Mouse (Mus musculus) embryonic facial prominence, embryonic 12.5 days (tissue): ENCODE results near the gene Acsbg2. TPM values are rescaled to one million over a fixed set of nuclear protein-coding genes. Genes with fewer than 3 reads are reported as not detected.

ENCODE experiments used
- ATAC-seq: fragments of 200-750 bp; cut with Nextera tagmentation; 2 replicates; pipeline ENCODE4 v1.8.0; 2017; ENCODE audit not compliant: insufficient number of reproducible peaks, insufficient read depth, low FRiP score, low TSS enrichment
- H3K27ac ChIP-seq: fragments of 300-500 bp; sonication (generic); 2 replicates; pipeline ENCODE4 v1.5.1; 2016; ENCODE audit warnings: mild to moderate bottlenecking
- H3K27me3 ChIP-seq: fragments of 300-500 bp; sonication (generic); 2 replicates; pipeline ENCODE4 v1.6.1; 2016; ENCODE audit warnings: mild to moderate bottlenecking, moderate library complexity
- H3K36me3 ChIP-seq: fragments of 300-500 bp; sonication (generic); 2 replicates; pipeline ENCODE4 v1.6.1; 2016; ENCODE audit warnings: mild to moderate bottlenecking
- H3K4me1 ChIP-seq: fragments of 300-500 bp; sonication (generic); 2 replicates; pipeline ENCODE4 v1.6.1; 2016
- H3K4me2 ChIP-seq: fragments of 300-500 bp; sonication (generic); replicated peaks from 2 replicates; pipeline ENCODE4 v1.6.1; 2016; ENCODE audit warnings: mild to moderate bottlenecking, moderate library complexity
- H3K4me3 ChIP-seq: fragments of 300-500 bp; sonication (generic); 2 replicates; pipeline ENCODE4 v1.5.1; 2016; ENCODE audit warnings: mild to moderate bottlenecking
- H3K9ac ChIP-seq: fragments of 300-500 bp; sonication (generic); 2 replicates; pipeline ENCODE4 v1.6.1; 2016; ENCODE audit warnings: mild to moderate bottlenecking, moderate library complexity
- H3K9me3 ChIP-seq: fragments of 300-500 bp; sonication (generic); 2 replicates; pipeline ENCODE4 v1.6.1; 2016; ENCODE audit warnings: mild to moderate bottlenecking, moderate library complexity
- WGBS: fragments of 180-500 bp; shearing (Covaris S2); methylation state at CpG from one replicate; pipeline ENCODE4 v1.1.7; 2016; 5-methylcytosine and 5-hydroxymethylcytosine counted together
- polyA plus RNA-seq: library from polyadenylated mRNA; unstranded; fragments of >200 nt; fragmentation: Nextera tagmentation; extraction: Ambion mirVana; gene quantifications from 2 replicates; pipeline ENCODE4 v1.2.1, GENCODE M21; 2016

The Acsbg2 gene
- polyA plus RNA-seq, 1 experiment from 2014 or later: not detected

DNA sequence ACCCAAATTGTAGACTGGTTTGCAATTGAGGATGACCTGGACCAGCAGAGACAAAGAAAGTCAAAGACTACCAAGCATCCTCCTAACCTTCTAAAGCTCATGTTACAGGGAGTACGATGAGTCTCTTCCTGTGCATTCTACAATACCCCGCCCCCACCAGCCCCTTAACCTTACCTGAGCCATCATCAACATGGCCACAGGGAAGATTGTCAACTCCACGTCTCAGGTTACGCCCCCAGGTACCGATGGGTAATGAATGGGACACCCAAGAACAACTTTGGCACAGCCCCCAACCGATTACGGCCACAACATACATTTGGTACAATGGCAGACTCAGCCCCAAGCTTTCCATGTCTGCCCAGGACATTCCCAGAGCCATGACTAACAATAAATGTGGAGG lies 33.7 kb downstream of the Acsbg2 start:
- Histone ChIP-seq H3K36me3 (no peaks in the 10 kb centered on the region), H3K4me3 (no peak overlapping the region), H3K27me3 (no peaks in the 10 kb centered on the region), H3K4me1 (no peaks in the 10 kb centered on the region), H3K9me3 (no peaks in the 10 kb centered on the region), H3K4me2 (no peak overlapping the region), H3K27ac (no peak overlapping the region), H3K9ac (no peak overlapping the region)
- WGBS: 81% methylated on average over 7 of the region's 7 CpGs
- ATAC-seq: no peak

DNA sequence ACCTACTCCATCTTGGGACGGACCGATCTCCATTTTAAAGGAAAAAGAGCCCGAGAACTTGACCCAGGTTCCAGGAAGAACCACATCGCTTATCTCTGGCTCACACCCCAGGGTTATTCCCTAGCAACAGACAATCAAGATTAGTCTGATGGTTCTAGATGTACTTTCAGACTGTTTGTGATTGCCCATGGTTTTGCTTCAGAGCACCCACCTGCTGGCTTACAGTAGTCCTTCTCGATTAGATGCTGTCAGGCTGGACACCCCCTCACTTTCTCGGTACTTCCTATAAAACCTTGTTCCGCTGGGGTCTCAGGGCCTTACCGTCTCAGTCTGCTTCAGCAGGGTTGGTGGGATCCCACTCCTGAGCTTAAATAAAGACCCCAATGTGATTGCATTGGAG lies 37.9 kb downstream of the Acsbg2 start:
- 85% methylated on average over 8 of the region's 8 CpGs for WGBS
- H3K4me1 ChIP-seq: no peaks in the 10 kb centered on the region
- ATAC-seq: no peak
- peaks cover 7% of the 10 kb centered on the region; the same call in 1 of the 2 replicates for H3K27me3 ChIP-seq
- no peak overlapping the region for H3K4me2 ChIP-seq
- no peak overlapping the region for H3K27ac ChIP-seq
- H3K9me3 ChIP-seq: no peaks in the 10 kb centered on the region
- no peak overlapping the region for H3K9ac ChIP-seq
- no peaks in the 10 kb centered on the region for H3K36me3 ChIP-seq
- no peak overlapping the region for H3K4me3 ChIP-seq

DNA sequence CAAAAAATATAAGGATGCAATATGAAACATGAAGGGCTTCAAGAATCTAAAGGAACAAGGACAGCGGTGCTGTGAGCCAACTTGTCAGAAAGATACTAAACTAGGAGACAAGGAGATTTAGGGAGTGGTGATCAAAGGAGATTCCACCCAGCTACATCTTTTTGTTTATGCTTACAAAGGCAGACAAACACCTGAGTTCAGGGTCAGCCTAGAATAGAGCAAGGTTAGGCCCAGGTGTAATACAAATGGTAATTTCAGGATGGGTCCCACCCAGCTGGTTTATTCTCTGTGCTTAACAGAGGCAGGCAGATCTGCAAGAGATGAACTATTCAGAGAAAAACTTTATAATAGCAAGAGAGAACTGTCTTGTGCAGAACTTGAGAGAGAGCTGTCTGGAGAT lies 40.9 kb downstream of the Acsbg2 start:
- no peak overlapping the region for H3K27ac ChIP-seq
- peaks cover 19% of the 10 kb centered on the region for H3K27me3 ChIP-seq
- no peak overlapping the region for H3K4me2 ChIP-seq
- H3K9me3 ChIP-seq: no peaks in the 10 kb centered on the region
- ATAC-seq: no peak
- no peak overlapping the region for H3K4me3 ChIP-seq
- no peak overlapping the region for H3K9ac ChIP-seq
- WGBS: 94% methylated on average over 1 of the region's 1 CpGs
- peaks cover 6% of the 10 kb centered on the region for H3K4me1 ChIP-seq
- H3K36me3 ChIP-seq: no peaks in the 10 kb centered on the region

DNA sequence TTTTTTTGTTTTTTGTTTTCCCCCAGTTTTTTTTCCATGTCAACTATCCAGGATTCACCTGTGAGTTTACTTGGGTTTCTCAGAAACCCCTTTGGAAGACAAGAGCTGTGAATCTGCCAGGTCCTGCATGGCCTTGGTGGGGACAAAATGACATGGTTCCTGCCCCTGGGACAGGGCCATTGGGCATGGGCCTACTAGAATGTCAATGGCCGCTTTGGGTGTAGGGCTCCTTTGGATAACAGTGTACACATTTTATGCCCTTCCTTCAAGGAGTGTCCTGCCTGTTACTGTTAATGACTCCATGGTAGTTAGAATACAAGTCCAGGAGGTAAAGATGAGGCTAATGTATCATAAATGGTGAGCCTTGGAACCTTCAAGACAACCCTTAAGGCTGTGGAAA lies 41.3 kb downstream of the Acsbg2 start:
- Histone ChIP-seq H3K9me3 (no peaks in the 10 kb centered on the region), H3K4me3 (no peak overlapping the region), H3K36me3 (no peaks in the 10 kb centered on the region), H3K9ac (no peak overlapping the region), H3K4me2 (no peak overlapping the region), H3K4me1 (peaks cover 6% of the 10 kb centered on the region), H3K27ac (no peak overlapping the region), H3K27me3 (peaks cover 22% of the 10 kb centered on the region)
- no peak for ATAC-seq
- WGBS: 81% methylated on average over 1 of the region's 1 CpGs

DNA sequence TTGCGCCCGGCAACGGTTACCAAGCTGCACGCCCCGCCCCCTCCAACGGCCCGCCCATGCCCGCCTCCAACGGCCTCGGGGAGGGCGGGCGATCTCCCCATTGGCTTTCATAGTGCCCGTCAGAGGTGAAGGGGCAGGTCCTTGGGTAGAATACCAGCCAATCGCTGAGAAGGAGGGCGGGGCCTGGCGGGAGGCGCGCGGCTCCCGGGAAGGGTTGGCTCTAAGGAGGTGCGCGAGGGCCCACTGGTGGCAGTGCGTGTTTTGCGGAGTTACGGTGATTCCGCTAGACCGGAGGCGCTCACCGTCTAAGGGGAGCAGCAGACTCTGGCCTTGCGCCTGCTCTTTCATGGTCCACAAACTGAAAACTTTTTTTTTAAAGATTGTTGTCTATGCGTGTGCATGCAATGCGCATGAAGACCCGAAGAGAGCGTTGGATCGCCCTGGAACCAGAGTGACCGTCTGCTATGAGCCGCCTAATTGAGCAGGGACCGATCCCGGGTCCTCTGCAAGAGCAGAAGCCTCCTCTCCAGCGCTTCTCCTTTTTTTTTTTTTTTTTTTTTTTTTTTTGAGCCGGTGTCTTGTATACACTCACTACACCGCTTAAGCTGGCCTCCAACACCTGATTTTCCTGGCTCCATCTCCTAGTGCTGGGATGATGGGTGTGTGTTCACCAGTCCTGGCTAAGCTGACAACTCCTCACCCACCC lies 43.0 kb downstream of the Acsbg2 start:
- H3K27me3 ChIP-seq: peaks cover 29% of the 10 kb centered on the region
- ATAC-seq: peak; percentile 97
- peak overlapping the region; percentile 44; the same call in 1 of the 2 replicates for H3K9ac ChIP-seq
- WGBS: under 1% methylated on average over 40 of the region's 42 CpGs
- H3K36me3 ChIP-seq: no peaks in the 10 kb centered on the region
- H3K27ac ChIP-seq: peak overlapping the region; percentile 50
- H3K9me3 ChIP-seq: no peaks in the 10 kb centered on the region
- H3K4me3 ChIP-seq: peak overlapping the region; percentile 66
- H3K4me2 ChIP-seq: peak overlapping the region; percentile 82
- peaks cover 6% of the 10 kb centered on the region for H3K4me1 ChIP-seq

DNA sequence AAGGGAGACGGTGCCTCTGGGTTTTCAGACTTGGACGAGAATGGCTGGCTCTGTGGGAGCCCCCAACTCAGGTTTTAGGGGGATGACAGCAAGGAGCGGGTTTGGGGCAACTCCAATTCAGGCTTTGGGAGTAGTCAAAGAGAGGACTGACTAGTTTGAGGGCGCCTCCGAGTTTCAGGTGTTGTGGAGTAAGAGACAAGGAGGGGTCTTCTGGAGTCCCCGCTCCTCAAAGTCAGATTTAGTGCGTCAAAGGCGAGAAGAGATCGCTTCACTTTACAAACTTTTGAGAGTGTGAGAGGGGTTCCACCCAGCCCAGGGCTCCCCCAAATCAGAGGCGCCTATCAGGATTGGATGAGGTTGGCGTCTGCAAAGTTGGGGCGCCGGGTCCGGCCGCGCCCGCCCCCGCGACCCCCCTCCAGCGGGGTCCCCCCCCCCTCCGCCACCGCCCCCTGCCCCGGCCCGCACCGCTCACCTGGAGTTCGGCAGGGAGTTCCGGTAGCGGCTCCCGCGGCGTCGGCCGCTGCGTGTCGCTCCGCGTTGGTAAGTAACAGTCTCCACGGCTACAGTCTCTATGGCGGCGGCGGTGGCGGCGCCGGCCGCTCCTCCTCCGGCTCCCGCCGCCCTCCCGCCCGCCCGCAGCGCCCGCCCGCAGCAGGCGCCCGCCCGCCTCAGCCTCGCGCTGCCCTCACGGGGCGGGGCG lies 43.7 kb downstream of the Acsbg2 start, which contains the start of gene Rfx2:
TSS of gene Rfx2 (minus strand) at position 603 of the 700 bp plus-strand sequence.
- H3K27ac ChIP-seq: peak within 1 kb of the TSS; percentile 50
- H3K9me3 ChIP-seq: no peaks in the 10 kb centered on the region
- H3K4me1 ChIP-seq: peaks cover 6% of the 10 kb centered on the region
- peak; percentile 77; the same call in 1 of the 2 replicates for ATAC-seq
- no peaks in the 10 kb centered on the region for H3K36me3 ChIP-seq
- H3K4me2 ChIP-seq: peak within 1 kb of the TSS; percentile 82
- H3K9ac ChIP-seq: peak within 1 kb of the TSS; percentile 55
- H3K27me3 ChIP-seq: peaks cover 29% of the 10 kb centered on the region
- peak within 1 kb of the TSS; percentile 66 for H3K4me3 ChIP-seq
- WGBS: under 1% methylated on average over 48 of the region's 62 CpGs

DNA sequence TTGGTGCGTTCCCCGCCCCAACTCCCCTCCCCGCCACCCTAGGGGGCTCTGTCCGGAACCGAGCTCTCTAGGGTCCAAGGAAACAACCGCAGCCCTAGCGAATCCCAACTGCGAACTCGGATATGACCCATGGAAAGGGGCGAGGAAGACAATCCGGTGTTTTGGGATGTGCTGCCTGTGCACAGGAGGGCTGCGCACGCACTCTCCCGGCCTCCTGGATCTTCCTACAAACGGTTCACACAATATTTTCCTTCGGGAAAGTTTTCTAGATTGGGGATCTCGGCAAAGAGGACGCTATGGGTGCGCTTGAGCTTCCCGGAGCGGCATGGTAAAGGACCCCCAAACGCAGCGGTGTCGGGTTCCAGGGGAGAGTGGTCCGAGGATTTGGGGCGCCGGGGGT lies 44.5 kb downstream of the Acsbg2 start:
- Histone ChIP-seq H3K9ac (peak overlapping the region; percentile 55), H3K4me1 (peaks cover 6% of the 10 kb centered on the region), H3K9me3 (no peaks in the 10 kb centered on the region), H3K36me3 (no peaks in the 10 kb centered on the region), H3K27me3 (peaks cover 29% of the 10 kb centered on the region), H3K27ac (no peak overlapping the region), H3K4me2 (peak overlapping the region; percentile 82), H3K4me3 (peak overlapping the region; percentile 66)
- no peak for ATAC-seq
- 1% methylated on average over 27 of the region's 27 CpGs for WGBS

DNA sequence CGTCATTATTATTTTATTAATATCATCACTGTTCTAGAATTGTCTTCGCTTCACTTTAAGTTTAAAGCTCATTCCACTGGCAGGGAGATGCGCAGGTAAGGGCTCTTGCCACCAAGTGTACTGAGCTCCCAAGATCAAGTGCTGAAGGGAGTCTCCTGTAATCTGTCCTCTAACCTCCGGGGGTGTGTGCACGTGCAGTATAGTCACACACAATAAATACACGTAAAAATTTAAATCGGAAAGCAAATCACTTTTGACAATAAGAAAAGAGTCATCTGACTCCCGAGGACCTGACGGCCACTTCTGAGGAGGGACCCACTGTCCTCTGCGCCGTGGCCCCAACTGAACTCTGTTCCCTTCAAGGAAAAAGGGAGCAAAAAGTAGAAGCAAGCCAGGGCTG lies 45.1 kb downstream of the Acsbg2 start:
- Histone ChIP-seq H3K4me2 (peak overlapping the region; percentile 82), H3K36me3 (no peaks in the 10 kb centered on the region), H3K4me3 (peak overlapping the region; percentile 66), H3K9me3 (no peaks in the 10 kb centered on the region), H3K27me3 (peaks cover 29% of the 10 kb centered on the region), H3K27ac (no peak overlapping the region), H3K4me1 (peaks cover 6% of the 10 kb centered on the region), H3K9ac (peak overlapping the region; percentile 55; the same call in 1 of the 2 replicates)
- 24% methylated on average over 11 of the region's 11 CpGs for WGBS
- no peak for ATAC-seq

DNA sequence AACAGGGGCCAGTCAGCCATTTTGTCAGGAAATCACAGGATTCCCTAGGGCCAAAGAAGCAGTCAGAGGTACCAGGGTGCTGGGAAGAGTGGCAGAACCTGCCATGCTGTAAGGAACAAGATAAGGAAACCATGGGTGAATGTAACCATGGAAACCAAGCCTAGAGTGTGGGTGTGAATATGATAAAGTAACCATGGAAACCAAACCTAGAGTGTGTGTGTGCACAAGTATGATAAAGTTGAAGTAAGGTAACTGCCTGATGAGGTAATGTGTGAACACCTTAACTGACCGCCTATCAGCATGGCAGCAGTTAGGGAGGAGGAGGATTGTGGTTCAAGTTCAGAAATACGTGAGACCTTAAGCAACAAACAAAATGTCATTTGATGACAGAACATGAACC lies 47.5 kb downstream of the Acsbg2 start:
- Histone ChIP-seq H3K4me3 (no peak overlapping the region), H3K27me3 (peaks cover 23% of the 10 kb centered on the region), H3K9me3 (no peaks in the 10 kb centered on the region), H3K4me2 (no peak overlapping the region), H3K4me1 (peaks cover 6% of the 10 kb centered on the region), H3K9ac (no peak overlapping the region), H3K27ac (no peak overlapping the region), H3K36me3 (no peaks in the 10 kb centered on the region)
- ATAC-seq: no peak
- WGBS: 95% methylated on average over 2 of the region's 2 CpGs

DNA sequence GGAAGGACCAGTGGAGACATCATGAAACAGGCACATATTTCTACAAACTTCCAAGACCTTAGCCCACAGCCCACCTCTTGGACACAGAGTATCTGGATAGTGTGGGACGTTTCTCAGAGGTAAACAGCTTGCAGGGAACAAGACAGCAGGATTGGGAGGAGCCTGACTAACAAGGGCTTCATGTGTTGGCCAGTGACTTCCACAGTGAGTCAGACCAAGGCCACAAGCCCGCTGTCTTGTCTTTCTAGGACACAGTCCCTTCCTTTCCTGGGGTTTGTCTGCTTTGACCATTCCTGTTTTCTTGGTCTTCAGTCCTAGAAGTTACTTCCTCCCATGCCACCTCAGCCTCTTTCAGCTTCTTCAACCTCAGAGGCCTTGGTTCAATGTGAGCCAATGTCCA lies 50.9 kb downstream of the Acsbg2 start:
- Histone ChIP-seq H3K27ac (no peak overlapping the region), H3K36me3 (no peaks in the 10 kb centered on the region), H3K4me2 (no peak overlapping the region), H3K4me3 (no peak overlapping the region), H3K9ac (no peak overlapping the region), H3K4me1 (no peaks in the 10 kb centered on the region), H3K9me3 (no peaks in the 10 kb centered on the region), H3K27me3 (peaks cover 10% of the 10 kb centered on the region)
- WGBS: 68% methylated on average over 2 of the region's 2 CpGs
- no peak for ATAC-seq

DNA sequence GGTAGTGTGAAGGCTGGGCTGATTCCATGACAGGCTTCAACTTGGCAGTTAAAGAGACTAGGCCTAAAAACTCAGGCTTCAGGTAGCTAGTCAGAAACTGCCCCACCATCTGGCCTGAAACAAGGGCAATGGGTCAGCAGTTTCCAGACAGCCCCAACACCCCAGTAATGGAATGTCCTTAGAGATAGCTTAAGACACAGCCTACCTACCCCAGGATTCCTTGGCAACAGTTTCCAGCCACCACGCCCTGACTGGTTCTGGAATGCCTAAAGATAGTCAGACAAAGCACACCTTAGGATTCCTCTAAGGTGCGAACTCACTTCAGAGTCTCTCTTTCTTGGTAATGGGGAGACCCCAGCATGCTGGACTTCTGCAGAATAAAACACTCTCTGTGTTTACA lies 51.9 kb downstream of the Acsbg2 start:
- WGBS: 79% methylated on average over 2 of the region's 2 CpGs
- Histone ChIP-seq H3K9ac (no peak overlapping the region), H3K36me3 (no peaks in the 10 kb centered on the region), H3K4me3 (no peak overlapping the region), H3K9me3 (no peaks in the 10 kb centered on the region), H3K27ac (no peak overlapping the region), H3K27me3 (0 out of 2 replicates have a peak, but pooled peaks cover 3% of the 10 kb centered on the region), H3K4me2 (no peak overlapping the region), H3K4me1 (no peaks in the 10 kb centered on the region)
- no peak for ATAC-seq

DNA sequence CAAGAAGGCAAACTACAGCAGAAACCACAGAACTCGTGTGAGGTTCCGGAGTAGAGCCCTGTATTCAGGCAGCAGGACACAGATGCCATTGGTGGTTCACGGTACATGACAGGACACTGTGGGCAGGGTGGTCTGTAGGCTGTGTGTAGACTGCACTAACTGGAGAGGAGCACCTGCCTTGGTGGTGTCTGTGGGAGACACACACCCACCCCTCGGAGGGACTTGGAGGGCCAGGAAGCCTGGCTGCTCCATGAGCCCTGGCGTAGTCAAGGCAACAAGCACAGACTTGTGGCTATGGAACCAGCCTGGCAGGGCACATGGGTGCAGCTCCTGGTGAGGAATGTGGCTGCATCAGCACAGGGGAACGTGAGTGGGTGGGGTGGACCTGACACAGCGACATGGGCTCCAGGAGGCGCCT lies 54.5 kb downstream of the Acsbg2 start:
- WGBS: 80% methylated on average over 8 of the region's 8 CpGs
- ATAC-seq: peak; percentile 30; the same call in 1 of the 2 replicates
- H3K27ac ChIP-seq: no peak overlapping the region

More for the DNA sequence above, 54.5 kb downstream of the Acsbg2 start:
- Histone ChIP-seq H3K4me3 (no peak overlapping the region), H3K27me3 (no peaks in the 10 kb centered on the region), H3K36me3 (no peaks in the 10 kb centered on the region), H3K9ac (no peak overlapping the region), H3K4me1 (0 out of 2 replicates have a peak, but pooled peaks cover under 1% of the 10 kb centered on the region), H3K9me3 (no peaks in the 10 kb centered on the region), H3K4me2 (no peak overlapping the region)
